In genomic region chr3:88133187-88133771, GRCm38 (mm10) we compare ENCODE assay signal across 9 mouse cellular contexts. TPM values are rescaled to one million over a fixed set of nuclear protein-coding genes. Genes with fewer than 3 reads are reported as not detected.
DNase-seq lines count a peak whose midpoint lies in the region; ATAC-seq and TF ChIP-seq lines count a peak whose summit lies in the region.
"Had no signal": no experiment of that assay in that cellular context is flagged by ENCODE, and none has a peak within 500 bp of the region (broad histone marks: within the 10 kb centered on the region; RNA-seq: fewer than 3 reads in every experiment).

No protein-coding gene starts in this region.

- H3K4me3 ChIP-seq in lung, embryonic 14.5 days (ENCODE audit: low read depth, low read length) = no peak overlapping the region
- 0 out of 2 replicates have a peak overlapping the region, but pooled peaks have one; percentile 5 for H3K4me3 ChIP-seq in heart, embryonic 12.5 days
- H3K4me3 ChIP-seq in stomach, postnatal 0 days (ENCODE audit: low read depth, low read length) = no peak overlapping the region
- H3K4me3 ChIP-seq: neural tube, embryonic 12.5 days had no signal

- no peak overlapping the region for H3K4me2 ChIP-seq in lung, embryonic 14.5 days
- peak overlapping the region; percentile 45 for H3K4me2 ChIP-seq in heart, embryonic 12.5 days
- H3K4me2 ChIP-seq in stomach, postnatal 0 days (replicated peaks; ENCODE audit: low read depth) = no peak overlapping the region; the same call in 1 of the 2 replicates
- H3K4me2 ChIP-seq: neural tube, embryonic 12.5 days had no signal

- 49% methylated on average over 4 of the region's 4 CpGs for WGBS in lung, embryonic 14.5 days
- 30% methylated on average over 4 of the region's 4 CpGs for WGBS in heart, embryonic 12.5 days
- 38% methylated on average over 4 of the region's 4 CpGs for WGBS in stomach, postnatal 0 days

- H3K4me1 ChIP-seq in lung, embryonic 14.5 days (ENCODE audit: insufficient read depth) = no peaks in the 10 kb centered on the region
- peaks cover 37% of the 10 kb centered on the region for H3K4me1 ChIP-seq in heart, embryonic 12.5 days (replicated peaks)
- 0 out of 2 replicates have a peak, but pooled peaks cover 2% of the 10 kb centered on the region for H3K4me1 ChIP-seq in stomach, postnatal 0 days (replicated peaks; ENCODE audit: control insufficient read depth, insufficient read depth)
- H3K4me1 ChIP-seq: neural tube, embryonic 12.5 days had no signal

- no peak for DNase-seq in lung, embryonic 14.5 days
- no peak for DNase-seq in lung, postnatal 25 days (ENCODE audit: low spot score)
- DNase-seq in cerebellum, adult 9-11 months = peak; percentile 91
- no peak for DNase-seq in stomach, postnatal 0 days (ENCODE audit: low spot score)
- no peak for DNase-seq in neural tube, embryonic 10.5 days (ENCODE audit: extremely low spot score, low spot score)
- no peak for DNase-seq in adrenal gland, adult 2 months

- H3K27ac ChIP-seq in lung, embryonic 14.5 days (ENCODE audit: low read depth) = peak overlapping the region; percentile 19; the same call in 1 of the 2 replicates
- peak overlapping the region; percentile 91 for H3K27ac ChIP-seq in heart, embryonic 12.5 days (ENCODE audit: poor library complexity, severe bottlenecking)
- H3K27ac ChIP-seq in stomach, postnatal 0 days (replicated peaks) = peak overlapping the region; percentile 5
- H3K27ac ChIP-seq: neural tube, embryonic 12.5 days had no signal

- H3K27me3 ChIP-seq in lung, embryonic 14.5 days (ENCODE audit: insufficient read depth, low read length) = no peaks in the 10 kb centered on the region
- no peaks in the 10 kb centered on the region for H3K27me3 ChIP-seq in heart, embryonic 12.5 days (replicated peaks)
- no peaks in the 10 kb centered on the region for H3K27me3 ChIP-seq in stomach, postnatal 0 days (ENCODE audit: control insufficient read depth, insufficient read depth, low read length)
- H3K27me3 ChIP-seq: neural tube, embryonic 12.5 days had no signal

- TF ChIP-seq CTCF in lung, embryonic 14.5 days (IDR thresholded peaks at IDR 0.05; ENCODE audit: low read depth) = 0 out of 2 replicates have a peak, but pooled peaks have one; percentile 1
- TF ChIP-seq CTCF in stomach, postnatal 0 days (IDR thresholded peaks at IDR 0.05; ENCODE audit: low read depth) = no peak

- H3K36me3 ChIP-seq in lung, embryonic 14.5 days (ENCODE audit: insufficient read depth) = no peaks in the 10 kb centered on the region
- H3K36me3 ChIP-seq in heart, embryonic 12.5 days = no peaks in the 10 kb centered on the region
- no peaks in the 10 kb centered on the region for H3K36me3 ChIP-seq in stomach, postnatal 0 days (ENCODE audit: control insufficient read depth, insufficient read depth, low read length)
- H3K36me3 ChIP-seq: neural tube, embryonic 12.5 days had no signal

- H3K9me3 ChIP-seq in lung, embryonic 14.5 days (ENCODE audit: low read depth, low read length) = no peaks in the 10 kb centered on the region
- no peaks in the 10 kb centered on the region for H3K9me3 ChIP-seq in heart, embryonic 12.5 days (replicated peaks)
- H3K9me3 ChIP-seq in stomach, postnatal 0 days (ENCODE audit: control insufficient read depth, low read length) = no peaks in the 10 kb centered on the region
- H3K9me3 ChIP-seq: neural tube, embryonic 12.5 days had no signal

- no peak for TF ChIP-seq EP300 in stomach, postnatal 0 days (optimal IDR thresholded peaks at IDR 0.05)

- H3K9ac ChIP-seq in lung, embryonic 14.5 days = no peak overlapping the region
- H3K9ac ChIP-seq in heart, embryonic 12.5 days = peak overlapping the region; percentile 36
- H3K9ac ChIP-seq in stomach, postnatal 0 days (ENCODE audit: low read length) = peak overlapping the region; percentile 8; the same call in 1 of the 2 replicates
- H3K9ac ChIP-seq: neural tube, embryonic 12.5 days had no signal

- no peak for ATAC-seq in lung, embryonic 14.5 days (ENCODE audit: insufficient read depth)
- no peak; the same call in 1 of the 2 replicates for ATAC-seq in heart, embryonic 12.5 days (ENCODE audit: insufficient number of reproducible peaks, low FRiP score)
- no peak for ATAC-seq in stomach, postnatal 0 days (ENCODE audit: low FRiP score, low TSS enrichment)
- ATAC-seq in erythroid progenitor cell, adult 5-6 weeks (replicated peaks; ENCODE audit: low FRiP score, poor library complexity, severe bottlenecking) = no peak

RNA-seq across cellular contexts. Expression of gene Mef2d, which starts 8.9 kb away (rescaled TPM):
- 24.7 and 25.4 TPM in 2 replicates for polyA plus RNA-seq in lung, embryonic 14.5 days (2014; fragmentation: Nextera tagmentation; extraction: Ambion mirVana)
- 53.5 and 56.6 TPM in 2 replicates for polyA plus RNA-seq in heart, embryonic 12.5 days (2016; fragmentation: Nextera tagmentation; extraction: Ambion mirVana)
- polyA plus RNA-seq in stomach, postnatal 0 days (2015; fragmentation: Nextera tagmentation; extraction: Ambion mirVana) = 10.6 and 13.0 TPM in 2 replicates
- total RNA-seq in adrenal gland, adult 2 months (2021) = 100 to 1,000 TPM in 1 of 2 experiments, 10 to 100 TPM in 1; 78.4 to 114 TPM
- 173 and 185 TPM in 2 replicates for polyA plus RNA-seq in adrenal gland, adult 2 months (2012; rRNA removed)
- 36.9 and 37.8 TPM in 2 replicates for total RNA-seq in erythroid progenitor cell, adult 5-6 weeks (2015; ENCODE audit: low replicate concordance)
- total RNA-seq in erythroid progenitor cell, adult 5-6 weeks (2017; ENCODE audit: low replicate concordance) = 15.3 and 16.9 TPM in 2 replicates

RNA-seq across cellular contexts. Expression of gene Iqgap3, which starts 51.5 kb away (rescaled TPM):
- polyA plus RNA-seq in lung, embryonic 14.5 days (2014; fragmentation: Nextera tagmentation; extraction: Ambion mirVana) = 31.2 and 32.5 TPM in 2 replicates
- 32.3 and 36.8 TPM in 2 replicates for polyA plus RNA-seq in heart, embryonic 12.5 days (2016; fragmentation: Nextera tagmentation; extraction: Ambion mirVana)
- 3.8 and 4.5 TPM in 2 replicates for polyA plus RNA-seq in stomach, postnatal 0 days (2015; fragmentation: Nextera tagmentation; extraction: Ambion mirVana)
- 1 to 10 TPM in 1 of 2 experiments, under 1 TPM in 1; 0.69 to 1.1 TPM for total RNA-seq in adrenal gland, adult 2 months (2021)
- 3.0 and 3.6 TPM in 2 replicates for polyA plus RNA-seq in adrenal gland, adult 2 months (2012; rRNA removed)
- total RNA-seq in erythroid progenitor cell, adult 5-6 weeks (2015; ENCODE audit: low replicate concordance) = 29.8 and 31.4 TPM in 2 replicates
- 56.3 and 60.7 TPM in 2 replicates for total RNA-seq in erythroid progenitor cell, adult 5-6 weeks (2017; ENCODE audit: low replicate concordance)

RNA-seq across cellular contexts. Expression of gene Ttc24, which starts 55.2 kb away (rescaled TPM):
- polyA plus RNA-seq in lung, embryonic 14.5 days (2014; fragmentation: Nextera tagmentation; extraction: Ambion mirVana) = not detected in 2 replicates
- not detected in 2 replicates for polyA plus RNA-seq in heart, embryonic 12.5 days (2016; fragmentation: Nextera tagmentation; extraction: Ambion mirVana)
- polyA plus RNA-seq in stomach, postnatal 0 days (2015; fragmentation: Nextera tagmentation; extraction: Ambion mirVana) = not detected in 2 replicates
- total RNA-seq in adrenal gland, adult 2 months (2021) = not detected
- not detected in 2 replicates for polyA plus RNA-seq in adrenal gland, adult 2 months (2012; rRNA removed)
- total RNA-seq in erythroid progenitor cell, adult 5-6 weeks (2015; ENCODE audit: low replicate concordance) = not detected in 2 replicates
- not detected in 2 replicates for total RNA-seq in erythroid progenitor cell, adult 5-6 weeks (2017; ENCODE audit: low replicate concordance)
- polyA plus RNA-seq: neural tube, embryonic 12.5 days had no signal

Comparison
In these comparisons a context has a peak if more than half of its experiments do, and no peak if none do; other contexts are left out.
1. H3K27ac ChIP-seq: peak in every context shown above with its lines; median percentile 91 in heart, embryonic 12.5 days; 19 in lung, embryonic 14.5 days; 5 in stomach, postnatal 0 days.